Mouse (Mus musculus) brain, embryonic 14.5 days (tissue): ENCODE measurements at regions not wholly inside any gene's neighbourhood (a gene's known extent, or its start where the extent isn't known, plus 50 kb on each side); places are given as distances from the start of the nearest gene placed in this dataset.

ENCODE experiments used
- CTCF ChIP-seq: fragments of 200-500 bp; IDR thresholded peaks from 2 replicates; pipeline ENCODE4 v1.5.1; 2012; ENCODE audit warnings: inconsistent platforms, mild to moderate bottlenecking, moderate library complexity, borderline replicate concordance; ENCODE audit not compliant: insufficient read depth, insufficient read length; ENCODE audit errors: extremely low read depth
- POLR2A ChIP-seq: fragments of 200-500 bp; IDR thresholded peaks from 2 replicates; pipeline ENCODE4 v1.6.1; 2012; ENCODE audit warnings: mild to moderate bottlenecking, inconsistent platforms, borderline replicate concordance; ENCODE audit not compliant: poor library complexity, insufficient read depth, insufficient read length, severe bottlenecking; ENCODE audit errors: extremely low read depth

DNA sequence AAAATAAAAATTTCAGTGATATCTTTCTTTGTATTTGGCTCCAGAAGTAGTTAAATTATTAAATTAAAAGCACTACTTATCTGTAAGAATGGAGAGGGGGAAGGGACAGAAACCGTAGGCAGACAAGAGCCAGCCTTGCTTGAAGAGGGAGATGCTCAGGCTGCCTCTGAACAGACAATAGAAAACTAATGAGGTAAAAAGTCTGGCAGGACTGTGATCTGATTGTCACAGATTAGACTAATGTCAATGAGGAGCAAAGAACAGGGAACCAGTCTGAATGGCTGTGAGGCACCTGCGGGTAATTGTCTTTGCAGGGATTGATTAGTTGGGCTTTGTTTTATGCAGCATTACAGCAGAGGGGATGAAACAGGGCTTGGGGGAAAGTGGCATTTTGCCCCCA is 362.3 kb upstream of the Fam92a start:
- no peak for TF ChIP-seq CTCF
- no peak for TF ChIP-seq POLR2A
